In the genomic region with DNA sequence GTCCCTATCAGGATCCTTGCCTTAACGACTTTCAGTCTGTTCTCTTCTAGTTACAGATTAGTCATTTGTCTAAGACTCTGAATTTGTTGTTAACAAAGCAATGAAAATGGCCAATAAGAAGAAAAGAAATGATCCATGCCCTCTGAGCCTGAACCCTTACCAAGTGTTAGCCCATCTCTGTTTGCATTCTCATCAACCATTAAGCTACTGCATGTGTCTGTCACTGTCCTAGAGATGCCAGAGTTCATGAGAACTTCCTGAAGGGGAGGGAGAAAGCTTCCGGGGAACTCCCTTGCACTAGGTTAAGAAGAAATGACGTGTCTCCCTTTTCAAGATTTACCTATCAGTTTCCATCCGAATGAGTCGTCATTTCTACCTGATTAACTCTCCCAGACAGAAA, we compare ENCODE assay signal across 23 mouse cellular contexts.
DNase-seq lines count a peak whose midpoint lies in the region; ATAC-seq and TF ChIP-seq lines count a peak whose summit lies in the region.
"Had no signal": no experiment of that assay in that cellular context is flagged by ENCODE, and none has a peak within 500 bp of the region (broad histone marks: within the 10 kb centered on the region; RNA-seq: fewer than 3 reads in every experiment).

No protein-coding gene starts in this region.

- H3K9ac ChIP-seq in kidney, embryonic 15.5 days = no peak overlapping the region
- no peak overlapping the region for H3K9ac ChIP-seq in midbrain, embryonic 11.5 days (ENCODE audit: low read length)
- no peak overlapping the region for H3K9ac ChIP-seq in midbrain, embryonic 16.5 days (ENCODE audit: low read depth, low read length)
- H3K9ac ChIP-seq in forebrain, embryonic 14.5 days (ENCODE audit: low read length) = no peak overlapping the region
- H3K9ac ChIP-seq: embryonic facial prominence, embryonic 12.5 days; forebrain, embryonic 15.5 days; intestine, embryonic 15.5 days; liver, embryonic 14.5 days; lung, embryonic 15.5 days; neural tube, embryonic 13.5 days had no signal

- no peaks in the 10 kb centered on the region for H3K36me3 ChIP-seq in kidney, embryonic 15.5 days
- H3K36me3 ChIP-seq in midbrain, embryonic 11.5 days (ENCODE audit: control insufficient read depth, insufficient read depth, low read length) = no peaks in the 10 kb centered on the region
- no peaks in the 10 kb centered on the region for H3K36me3 ChIP-seq in midbrain, embryonic 16.5 days (ENCODE audit: control insufficient read depth, insufficient read depth, low read length)
- H3K36me3 ChIP-seq in forebrain, embryonic 14.5 days (ENCODE audit: control insufficient read depth, insufficient read depth, low read length) = no peaks in the 10 kb centered on the region
- H3K36me3 ChIP-seq: embryonic facial prominence, embryonic 12.5 days; forebrain, embryonic 15.5 days; intestine, embryonic 15.5 days; lung, embryonic 15.5 days; midbrain, embryonic 10.5 days; neural tube, embryonic 13.5 days had no signal

- H3K4me2 ChIP-seq in kidney, embryonic 15.5 days = no peak overlapping the region
- no peak overlapping the region for H3K4me2 ChIP-seq in midbrain, embryonic 11.5 days
- H3K4me2 ChIP-seq in midbrain, embryonic 16.5 days (ENCODE audit: low read length) = no peak overlapping the region
- no peak overlapping the region for H3K4me2 ChIP-seq in forebrain, embryonic 14.5 days (ENCODE audit: low read length)
- H3K4me2 ChIP-seq: embryonic facial prominence, embryonic 12.5 days; forebrain, embryonic 15.5 days; intestine, embryonic 15.5 days; lung, embryonic 15.5 days; neural tube, embryonic 13.5 days had no signal

- 0 out of 2 replicates have a peak, but pooled peaks cover 3% of the 10 kb centered on the region for H3K4me1 ChIP-seq in kidney, embryonic 15.5 days
- 0 out of 2 replicates have a peak, but pooled peaks cover 3% of the 10 kb centered on the region for H3K4me1 ChIP-seq in midbrain, embryonic 11.5 days (ENCODE audit: control insufficient read depth, insufficient read depth, low read length)
- H3K4me1 ChIP-seq in midbrain, embryonic 16.5 days (ENCODE audit: control insufficient read depth, insufficient read depth, low read length) = peaks cover 3% of the 10 kb centered on the region; the same call in 1 of the 2 replicates
- H3K4me1 ChIP-seq in forebrain, embryonic 14.5 days (ENCODE audit: control insufficient read depth, insufficient read depth, low read length) = peaks cover 6% of the 10 kb centered on the region
- H3K4me1 ChIP-seq: embryonic facial prominence, embryonic 12.5 days; intestine, embryonic 15.5 days; lung, embryonic 15.5 days had no signal

- TF ChIP-seq CTCF in gastrocnemius, adult 2 months (IDR thresholded peaks at IDR 0.05) = no peak

- H3K4me3 ChIP-seq in gastrocnemius, adult 2 months = no peak overlapping the region
- H3K4me3 ChIP-seq in kidney, embryonic 15.5 days (replicated peaks) = no peak overlapping the region
- H3K4me3 ChIP-seq in midbrain, embryonic 11.5 days (ENCODE audit: low read depth, low read length) = no peak overlapping the region
- no peak overlapping the region for H3K4me3 ChIP-seq in midbrain, embryonic 16.5 days (ENCODE audit: low read depth, low read length)
- no peak overlapping the region for H3K4me3 ChIP-seq in forebrain, embryonic 14.5 days (ENCODE audit: low read depth, low read length)
- H3K4me3 ChIP-seq: embryonic facial prominence, embryonic 12.5 days; forebrain, embryonic 15.5 days; intestine, embryonic 15.5 days; lung, embryonic 15.5 days; midbrain, embryonic 10.5 days; myocyte; neural tube, embryonic 13.5 days had no signal

- peak overlapping the region; percentile 87 for H3K27ac ChIP-seq in gastrocnemius, adult 2 months
- no peak overlapping the region for H3K27ac ChIP-seq in kidney, embryonic 15.5 days
- H3K27ac ChIP-seq in midbrain, embryonic 11.5 days (ENCODE audit: low read depth, low read length) = no peak overlapping the region
- no peak overlapping the region for H3K27ac ChIP-seq in midbrain, embryonic 16.5 days (ENCODE audit: low read length)
- no peak overlapping the region for H3K27ac ChIP-seq in forebrain, embryonic 14.5 days (ENCODE audit: low read depth, low read length)
- H3K27ac ChIP-seq: embryonic facial prominence, embryonic 12.5 days; forebrain, embryonic 15.5 days; hindbrain, postnatal 0 days; intestine, embryonic 15.5 days; liver, embryonic 14.5 days; lung, embryonic 15.5 days had no signal

- DNase-seq in gastrocnemius, adult 2 months = no peak
- DNase-seq in gastrocnemius, postnatal 10 days = no peak
- DNase-seq in kidney, adult 9 months = peak; percentile 48
- DNase-seq in midbrain, embryonic 11.5 days (ENCODE audit: low spot score, missing footprints) = peak; percentile 41
- peak; percentile 68 for DNase-seq in yolk sac, embryonic 10.5 days (ENCODE audit: low spot score)
- DNase-seq in forebrain, embryonic 14.5 days (ENCODE audit: low spot score) = no peak
- DNase-seq: adrenal gland, postnatal 14 days; cerebellum, adult 11 months; cerebellum, postnatal 36 days; heart, postnatal 14 days; spleen, adult 18-20 months; thymus, postnatal 25 days had no signal

- ATAC-seq in kidney, embryonic 15.5 days (replicated peaks; ENCODE audit: low FRiP score) = no peak
- ATAC-seq in midbrain, embryonic 11.5 days (ENCODE audit: low FRiP score) = no peak
- ATAC-seq in midbrain, embryonic 16.5 days = no peak
- no peak for ATAC-seq in forebrain, embryonic 14.5 days
- ATAC-seq: intestine, embryonic 15.5 days had no signal

- H3K27me3 ChIP-seq in kidney, embryonic 15.5 days = no peaks in the 10 kb centered on the region
- H3K27me3 ChIP-seq in midbrain, embryonic 11.5 days (ENCODE audit: control insufficient read depth, insufficient read depth, low read length) = no peaks in the 10 kb centered on the region
- H3K27me3 ChIP-seq in midbrain, embryonic 16.5 days (ENCODE audit: control insufficient read depth, insufficient read depth, low read depth, low read length) = no peaks in the 10 kb centered on the region
- no peaks in the 10 kb centered on the region for H3K27me3 ChIP-seq in forebrain, embryonic 14.5 days (replicated peaks; ENCODE audit: control insufficient read depth, insufficient read depth, low read length)
- H3K27me3 ChIP-seq: embryonic facial prominence, embryonic 12.5 days; forebrain, embryonic 15.5 days; intestine, embryonic 15.5 days; lung, embryonic 15.5 days; neural tube, embryonic 13.5 days had no signal

- H3K9me3 ChIP-seq in kidney, embryonic 15.5 days (replicated peaks) = no peaks in the 10 kb centered on the region
- no peaks in the 10 kb centered on the region for H3K9me3 ChIP-seq in midbrain, embryonic 11.5 days (ENCODE audit: control insufficient read depth, low read length)
- H3K9me3 ChIP-seq in midbrain, embryonic 16.5 days (replicated peaks; ENCODE audit: control insufficient read depth, low read length, poor library complexity, severe bottlenecking) = no peaks in the 10 kb centered on the region
- no peaks in the 10 kb centered on the region for H3K9me3 ChIP-seq in forebrain, embryonic 14.5 days (replicated peaks; ENCODE audit: control insufficient read depth, low read length)
- H3K9me3 ChIP-seq: embryonic facial prominence, embryonic 12.5 days; forebrain, embryonic 15.5 days; intestine, embryonic 15.5 days; lung, embryonic 15.5 days; midbrain, embryonic 10.5 days; neural tube, embryonic 13.5 days had no signal

- intact Hi-C loops in gastrocnemius, adult 2 months (cut with DNase I) = no loop called here

- 32% methylated on average over 5 of the region's 5 CpGs for WGBS in kidney, embryonic 15.5 days
- WGBS in midbrain, embryonic 11.5 days = 52% methylated on average over 5 of the region's 5 CpGs
- WGBS in midbrain, embryonic 16.5 days = 42% methylated on average over 5 of the region's 5 CpGs
- WGBS in forebrain, embryonic 14.5 days = 15% methylated on average over 5 of the region's 5 CpGs

Comparison
In these comparisons a context has a peak if more than half of its experiments do, and no peak if none do; other contexts are left out.
1. DNase-seq: peak in kidney, adult 9 months (single experiment), midbrain, embryonic 11.5 days (single experiment) and yolk sac, embryonic 10.5 days (single experiment); none in gastrocnemius, adult 2 months (single experiment), gastrocnemius, postnatal 10 days (single experiment) and forebrain, embryonic 14.5 days (single experiment).